Mouse (Mus musculus): ENCODE measurements around the gene 6430550D23Rik.

GRCm38 (mm10) chr2:155991151-155991550 is 16.6 kb downstream of the 6430550D23Rik start:
- TF ChIP-seq CTCF (IDR thresholded peaks at IDR 0.05; ENCODE audit: control insufficient read depth, insufficient read depth, insufficient read length) (no peak), MYOG (IDR thresholded peaks at IDR 0.05; ENCODE audit: control insufficient read depth, extremely low read depth, insufficient read length) (no peak), FOSL1 (IDR thresholded peaks at IDR 0.05; ENCODE audit: insufficient read depth, low read length, poor library complexity, severe bottlenecking) (no peak)

Data from C2C12 (cell line).